Mouse (Mus musculus): ENCODE data around the gene Gm21244. TPM values are rescaled to one million over a fixed set of nuclear protein-coding genes. Genes with fewer than 3 reads are reported as not detected.
"Not testable (repeated sequence)": the region's sequence is repeated elsewhere in the genome, so short reads cannot be mapped to it uniquely, and the experiment has no call there.

Gene Gm21244
- not detected in 2 replicates for polyA plus RNA-seq (2016; fragmentation: Nextera tagmentation; extraction: Ambion mirVana)

GRCm38 (mm10) chrY:7169193-7169592 lies at the start of gene Gm21244:
Gene Gm21244, minus strand, starts transcription at chrY:7169293.
- not testable (repeated sequence) for H3K4me2 ChIP-seq (replicated peaks); ATAC-seq (ENCODE audit: low FRiP score, low read depth); H3K27me3 ChIP-seq (replicated peaks); H3K4me3 ChIP-seq; H3K4me1 ChIP-seq; H3K27ac ChIP-seq; H3K36me3 ChIP-seq; H3K9me3 ChIP-seq; H3K9ac ChIP-seq
- no CpG with 5 or more reads among the region's 3 CpGs for WGBS

Other genes starting within 250 kb of the Gm21244 start
- not detected in 2 replicates for gene Gm28998, start 84.5 kb upstream of the Gm21244 start, polyA plus RNA-seq (2016; fragmentation: Nextera tagmentation; extraction: Ambion mirVana)
- not detected in 2 replicates for gene Gm21788, start 235.7 kb upstream of the Gm21244 start, polyA plus RNA-seq (2016; fragmentation: Nextera tagmentation; extraction: Ambion mirVana)